Mouse (Mus musculus): ENCODE results near the gene Cd9. TPM values are rescaled to one million over a fixed set of nuclear protein-coding genes. Genes with fewer than 3 reads are reported as not detected.

The Cd9 gene
- total RNA-seq (2021): 10 to 100 TPM; 52.0 to 55.1 TPM
- long read RNA-seq, transcript Cd9-201 (8 exons, 1,228 nt): major isoform, 39 of 39 reads
- long read RNA-seq, partial matches to known transcripts: 0 of 39 reads
- long read RNA-seq, other reads (novel, unspliced or antisense): 0 of 39 reads

DNA sequence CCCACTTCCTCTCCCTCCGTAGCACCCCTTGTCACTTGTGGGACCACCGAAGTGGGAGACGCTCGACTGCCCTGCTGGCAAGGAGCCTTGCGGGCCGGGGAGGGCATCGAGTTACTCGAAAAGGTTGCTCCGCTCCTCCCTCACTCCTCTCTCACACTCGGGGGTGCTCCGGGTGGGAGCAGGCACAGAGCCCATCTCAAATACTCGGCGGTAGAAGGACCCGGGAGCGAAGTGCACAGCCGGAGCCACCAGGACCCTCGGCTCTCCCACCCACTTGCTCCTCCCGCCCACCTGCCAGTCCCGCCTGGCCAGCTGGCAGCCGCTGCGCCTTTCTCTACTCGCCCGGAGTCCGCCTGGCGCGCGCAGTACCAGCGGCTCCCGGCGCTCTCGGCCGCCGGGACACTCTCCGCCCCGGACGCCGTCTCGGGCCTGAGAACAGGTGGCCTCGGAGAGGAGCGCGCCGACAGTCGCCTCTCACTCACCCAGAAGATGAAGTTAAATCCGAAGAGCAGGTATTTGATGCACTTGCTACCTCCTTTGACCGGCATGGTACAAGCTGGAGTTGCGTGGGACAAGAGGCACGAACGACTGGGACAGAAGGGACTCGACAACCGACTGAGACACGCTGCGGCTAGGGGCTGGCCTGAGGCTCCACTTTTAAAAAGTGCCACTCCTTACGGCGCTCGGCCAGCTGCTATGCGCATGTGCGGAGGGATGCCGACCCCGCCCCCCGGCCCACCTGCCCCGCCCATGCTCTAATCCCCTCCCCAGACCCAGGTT lies at the start of gene Cd9:
Cd9 (minus strand) TSS at position 700 of the 780 bp plus-strand sequence.
- DNase-seq (ENCODE audit: low spot score in 2 of 2): no peak

GRCm38 (mm10) chr6:125541296-125541695 lies 46.7 kb upstream of the Cd9 start:
- DNase-seq (ENCODE audit: low spot score in 2 of 2): no peak

DNA sequence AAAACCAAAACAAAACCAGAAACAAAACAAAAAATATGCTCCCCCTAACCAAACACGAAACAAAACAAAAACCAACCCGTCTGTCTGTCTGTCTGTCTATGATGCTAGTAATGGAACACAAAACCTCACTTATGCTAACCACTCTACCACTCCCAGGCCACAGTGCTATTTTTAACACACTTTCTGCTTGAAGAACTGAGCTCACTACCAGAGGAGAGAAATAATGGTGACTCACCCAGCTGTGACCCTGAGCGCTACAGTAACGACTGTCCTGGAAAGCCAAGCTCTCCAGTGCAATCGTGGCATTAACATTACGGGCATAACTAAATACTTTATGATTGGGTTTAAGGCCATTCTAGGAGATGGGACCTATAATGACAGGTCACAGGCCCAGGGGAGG lies 46.2 kb upstream of the Cd9 start:
- DNase-seq (ENCODE audit: low spot score in 2 of 2): no peak

DNA sequence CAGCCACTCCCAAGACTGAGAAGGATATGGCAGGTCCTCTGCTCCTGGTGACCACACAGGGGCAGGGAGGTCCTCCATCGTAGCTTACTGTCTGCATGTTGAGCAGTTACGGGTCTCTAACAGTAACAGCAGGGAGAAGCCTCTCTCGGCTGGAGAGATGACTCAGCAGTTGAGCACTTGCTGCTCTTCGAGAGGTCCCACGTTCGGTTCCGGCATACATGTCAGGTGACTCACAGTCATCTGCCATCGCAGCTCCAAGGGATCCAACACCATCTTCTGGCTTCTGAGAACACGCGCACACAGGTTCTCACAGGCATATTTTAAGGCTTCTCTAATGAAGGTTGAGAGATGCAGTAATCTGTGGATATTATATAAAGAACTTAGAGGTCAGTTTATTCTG lies 45.6 kb upstream of the Cd9 start:
- DNase-seq (ENCODE audit: low spot score in 2 of 2): no peak

- DNase-seq (ENCODE audit: low spot score in 2 of 2): no peak
These were observed 44.8 kb upstream of the Cd9 start for GRCm38 (mm10) chr6:125539423-125539822.

DNA sequence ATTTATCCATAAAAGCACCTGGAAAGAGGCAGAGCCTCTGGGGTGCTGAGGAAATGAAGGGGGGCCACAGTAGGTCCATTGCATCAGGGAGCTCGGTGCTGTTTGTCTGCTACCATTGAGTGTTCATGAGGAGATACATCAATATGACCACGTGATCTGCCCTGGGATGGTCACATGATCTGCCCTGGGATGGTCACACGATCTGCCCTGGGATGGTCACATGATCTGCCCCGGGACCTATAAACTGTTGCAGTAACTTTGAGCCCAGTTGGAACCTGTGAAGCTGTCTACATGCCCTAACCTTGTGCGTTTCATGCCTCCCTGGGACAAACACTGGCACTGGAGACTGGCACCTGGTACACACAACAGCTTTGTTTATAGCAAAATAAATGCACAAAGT lies 43.9 kb upstream of the Cd9 start:
- no peak for DNase-seq (ENCODE audit: low spot score in 2 of 2)

DNA sequence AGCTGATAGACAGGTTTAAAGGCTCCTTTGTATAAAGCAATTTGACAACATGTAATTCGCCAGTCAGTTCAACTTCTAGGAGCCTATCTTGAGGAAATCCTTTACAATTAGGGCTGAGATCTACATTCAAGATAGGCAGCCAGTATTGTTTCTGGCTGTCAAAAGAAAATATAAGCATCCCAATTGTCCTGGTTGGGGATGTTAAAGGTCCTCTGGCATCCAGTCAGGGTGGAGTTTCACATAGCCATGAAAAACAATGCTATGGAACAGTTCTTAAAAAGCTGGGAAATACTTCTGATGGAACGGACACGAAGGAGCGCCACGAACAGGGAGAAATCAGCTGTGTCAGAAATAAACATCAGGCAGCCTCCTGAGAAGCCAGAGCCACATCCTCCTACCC lies 40.4 kb upstream of the Cd9 start:
- DNase-seq (ENCODE audit: low spot score in 2 of 2): no peak

GRCm38 (mm10) chr6:125533104-125533650 lies 38.6 kb upstream of the Cd9 start:
- DNase-seq (ENCODE audit: low spot score in 2 of 2): no peak

DNA sequence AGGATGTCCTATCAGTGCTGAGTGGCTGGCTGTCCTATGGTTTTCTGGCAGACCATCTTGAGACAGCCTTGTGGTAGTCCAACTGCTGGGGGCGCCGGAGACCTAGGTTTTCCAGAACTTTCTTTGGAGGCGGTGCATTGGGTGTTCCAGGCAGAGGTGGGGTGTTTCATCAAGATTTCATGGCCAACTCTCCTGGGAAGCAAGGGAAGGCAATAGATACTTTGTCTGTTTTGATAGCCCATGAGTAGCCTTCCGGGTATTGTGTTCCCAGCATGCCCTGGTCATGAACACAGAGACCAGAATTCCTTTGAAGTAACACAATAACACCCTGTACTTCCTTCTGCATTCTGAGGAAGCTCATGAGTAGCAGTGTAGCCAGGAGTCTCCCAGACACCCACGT lies 34.9 kb upstream of the Cd9 start:
- no peak for DNase-seq (ENCODE audit: low spot score in 2 of 2)

DNA sequence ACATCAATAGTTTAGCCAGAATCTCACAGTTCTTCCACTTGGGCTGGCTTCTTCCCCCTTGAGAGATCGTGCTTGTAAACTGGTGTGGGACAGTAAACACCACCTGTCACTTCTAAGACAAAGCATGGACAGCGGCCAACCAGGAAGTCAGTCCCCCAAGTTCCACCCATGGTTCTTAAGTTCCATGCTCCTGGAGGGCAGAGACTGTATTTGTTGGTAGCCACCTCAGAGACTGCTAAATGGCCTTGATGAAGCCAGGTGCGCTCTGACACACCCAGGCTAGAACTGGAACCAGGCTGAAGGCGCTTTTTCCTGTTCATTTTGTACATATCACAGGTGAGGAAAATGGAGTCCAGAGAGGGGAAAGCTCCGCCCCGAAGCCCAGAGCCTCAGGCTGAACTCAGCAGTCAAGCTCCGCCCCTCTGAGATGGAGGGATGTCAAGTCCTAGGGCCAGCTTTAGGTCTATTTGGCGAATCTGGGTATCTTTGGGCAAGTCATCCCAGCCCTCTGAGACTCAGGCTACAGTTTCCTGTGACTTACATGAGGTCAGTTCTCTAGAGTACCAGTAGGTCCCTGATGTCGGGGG lies 34.1 kb upstream of the Cd9 start:
- DNase-seq (ENCODE audit: low spot score in 2 of 2): no peak

DNA sequence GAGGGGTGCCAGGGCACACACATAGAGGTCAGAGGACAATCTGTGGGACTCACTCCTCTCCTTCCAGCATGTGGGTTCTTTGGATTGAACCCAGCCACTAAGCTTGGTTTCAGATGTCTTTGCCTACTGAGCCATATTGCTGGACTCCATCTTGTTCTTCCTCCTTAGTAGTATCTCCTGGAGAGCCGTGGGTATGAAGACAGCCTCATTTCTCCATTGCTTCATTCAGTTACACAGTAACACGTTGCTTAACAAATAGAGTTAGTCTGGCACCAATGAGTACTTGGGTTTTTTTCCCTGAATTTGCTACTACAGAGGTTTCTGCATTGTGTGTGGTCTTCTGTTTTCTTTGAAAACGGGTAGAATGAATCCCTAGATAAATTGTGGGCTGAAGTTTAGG lies 31.5 kb upstream of the Cd9 start:
- no peak for DNase-seq (ENCODE audit: low spot score in 2 of 2)

GRCm38 (mm10) chr6:125524027-125524426 lies 29.4 kb upstream of the Cd9 start:
- no peak for DNase-seq (ENCODE audit: low spot score in 2 of 2)

- no peak for DNase-seq (ENCODE audit: low spot score in 2 of 2)
These were observed 27.1 kb upstream of the Cd9 start for GRCm38 (mm10) chr6:125521558-125522193.

GRCm38 (mm10) chr6:125515503-125516315 lies 21.1 kb upstream of the Cd9 start:
- DNase-seq (ENCODE audit: low spot score in 2 of 2): no peak

- DNase-seq (ENCODE audit: low spot score in 2 of 2): no peak
These were observed 18.5 kb upstream of the Cd9 start for GRCm38 (mm10) chr6:125512950-125513596.

GRCm38 (mm10) chr6:125511196-125511595 lies 16.6 kb upstream of the Cd9 start:
- DNase-seq (ENCODE audit: low spot score in 2 of 2): no peak

DNA sequence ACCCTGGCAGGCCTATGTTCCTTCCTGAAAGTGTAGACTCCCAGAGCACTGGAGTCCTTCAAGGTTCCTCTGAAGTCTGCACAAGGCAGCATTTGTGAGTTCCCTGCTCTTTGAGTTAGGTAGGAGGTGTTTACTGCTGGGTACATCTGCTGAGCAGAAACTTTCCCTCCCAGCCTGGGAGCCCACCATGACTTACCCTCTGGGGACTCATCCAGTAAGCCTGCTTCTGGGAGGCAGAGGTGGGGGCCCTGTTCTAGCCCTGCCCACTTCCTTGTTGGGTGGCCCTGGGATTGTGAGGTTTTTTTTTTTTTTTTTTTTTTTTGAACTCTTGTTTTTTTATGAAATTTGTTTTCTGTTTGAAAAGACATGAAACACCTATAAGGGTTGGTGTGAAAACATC lies 16.1 kb upstream of the Cd9 start:
- DNase-seq (ENCODE audit: low spot score in 2 of 2): no peak

GRCm38 (mm10) chr6:125509783-125510182 lies 15.2 kb upstream of the Cd9 start:
- no peak for DNase-seq (ENCODE audit: low spot score in 2 of 2)

DNA sequence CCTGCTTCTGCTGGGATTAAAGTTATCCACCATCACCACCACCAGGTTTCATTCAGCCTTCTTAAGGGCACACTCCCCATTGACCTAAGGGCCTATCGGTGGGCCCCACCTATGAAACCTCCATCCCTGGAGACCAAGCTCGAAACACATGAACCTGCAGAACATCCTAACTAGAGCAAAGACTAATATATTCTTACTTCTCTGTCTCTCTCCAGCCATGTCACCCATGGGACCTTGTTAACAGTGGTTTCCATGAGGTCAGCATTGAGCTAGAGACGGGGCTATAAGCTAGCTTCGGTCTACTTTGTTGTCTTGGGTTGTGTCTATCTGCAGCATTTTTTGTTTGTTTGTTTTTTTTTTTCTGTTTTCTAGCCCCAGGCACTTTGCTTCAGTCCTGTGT lies 11.8 kb upstream of the Cd9 start:
- DNase-seq (ENCODE audit: low spot score in 2 of 2): no peak

- DNase-seq (ENCODE audit: low spot score in 2 of 2): no peak
These were observed 10.2 kb upstream of the Cd9 start for GRCm38 (mm10) chr6:125504622-125505355.
